Mouse (Mus musculus) kidney, adult 2 months (tissue): ENCODE data around the gene Hoxa2. TPM values are rescaled to one million over a fixed set of nuclear protein-coding genes. Genes with fewer than 3 reads are reported as not detected.

Experiments
- DNase-seq: peaks from one replicate; pipeline ENCODE4 v3.0.0; 2021
- H3K27ac ChIP-seq: fragments of 200-500 bp; 2 replicates; pipeline ENCODE4 v1.5.1; 2012; ENCODE audit warnings: low read depth, low read length, control low read depth, inconsistent platforms; ENCODE audit not compliant: insufficient read depth
- H3K27me3 ChIP-seq: fragments of 200-500 bp; replicated peaks from 2 replicates; pipeline ENCODE4 v1.6.1; 2012; ENCODE audit warnings: mild to moderate bottlenecking, moderate library complexity, low read length, inconsistent platforms; ENCODE audit not compliant: control insufficient read depth, insufficient read depth
- H3K36me3 ChIP-seq: fragments of 200-500 bp; 2 replicates; pipeline ENCODE4 v1.6.1; 2012; ENCODE audit warnings: mild to moderate bottlenecking, moderate library complexity, low read length, inconsistent platforms; ENCODE audit not compliant: control insufficient read depth, insufficient read depth
- H3K4me1 ChIP-seq: fragments of 200-500 bp; 2 replicates; pipeline ENCODE4 v1.6.1; 2011; ENCODE audit warnings: low read length; ENCODE audit not compliant: control insufficient read depth, insufficient read depth
- H3K4me3 ChIP-seq: fragments of 200-500 bp; 2 replicates; pipeline ENCODE4 v1.5.1; 2011; ENCODE audit warnings: mild to moderate bottlenecking, low read depth, low read length, control low read depth; ENCODE audit not compliant: insufficient read depth
- CTCF ChIP-seq: fragments of 200-500 bp; conservative IDR thresholded peaks from 2 replicates; pipeline ENCODE4 v1.5.1; 2011; ENCODE audit warnings: low read depth, mild to moderate bottlenecking, control low read depth, low read length, moderate library complexity, mixed read lengths; ENCODE audit not compliant: insufficient read depth, insufficient read length
- POLR2A ChIP-seq: fragments of 200-500 bp; IDR thresholded peaks from one replicate; pipeline ENCODE4 v1.6.1; 2011; ENCODE audit warnings: low read depth, low read length, control low read depth
- WGBS: fragments of 180-500 bp; shearing (Covaris S2); methylation state at CpG from one replicate; pipeline ENCODE4 v1.1.7; 2018; 5-methylcytosine and 5-hydroxymethylcytosine counted together
- polyA plus RNA-seq: library from polyadenylated mRNA; depleted of rRNA; stranded (reverse); fragments of >200 nt; gene quantifications from 2 replicates; pipeline ENCODE4 v1.2.3, GENCODE M21; 2012; rRNA removed

Hoxa2 gene
- polyA plus RNA-seq = 1.3 and 1.6 TPM in 2 replicates

- Histone ChIP-seq H3K36me3 (no peaks in the 10 kb centered on the region; the same call in 1 of the 2 replicates), H3K4me1 (peaks cover 7% of the 10 kb centered on the region; the same call in 1 of the 2 replicates), H3K27ac (no peak within 1 kb of the TSS; the same call in 1 of the 2 replicates), H3K4me3 (peak within 1 kb of the TSS; percentile 43), H3K27me3 (no peaks in the 10 kb centered on the region)
- WGBS = 26% methylated on average over 25 of the region's 25 CpGs
- DNase-seq = no peak
- TF ChIP-seq CTCF (no peak), POLR2A (no peak)
These were observed at the start of gene Hoxa2 for GRCm38 (mm10) chr6:52164626-52165440. Gene Hoxa2 (minus strand): TSS chr6:52164831.

GRCm38 (mm10) chr6:52214271-52214670 is 49.6 kb upstream of the Hoxa2 start:
- no peak overlapping the region for H3K4me3 ChIP-seq

GRCm38 (mm10) chr6:52213119-52213986 is 48.7 kb upstream of the Hoxa2 start, which contains the start of the genes Hoxa3 and Gm28308:
Gene Hoxa3 (minus strand): TSS chr6:52213336.
Gene Gm28308 (minus strand): TSS chr6:52213339.
- WGBS = 3% methylated on average over 38 of the region's 38 CpGs
- H3K4me3 ChIP-seq = peak within 1 kb of the TSS; percentile 87
- H3K36me3 ChIP-seq = no peaks in the 10 kb centered on the region
- no peaks in the 10 kb centered on the region for H3K27me3 ChIP-seq
- DNase-seq = peak; percentile 93
- TF ChIP-seq CTCF (no peak), POLR2A (peak; percentile 86)
- peak within 1 kb of the TSS; percentile 99 for H3K27ac ChIP-seq
- H3K4me1 ChIP-seq = peaks cover 21% of the 10 kb centered on the region

More at GRCm38 (mm10) chr6:52214271-52214670, 49.6 kb upstream of the Hoxa2 start:
- peak; percentile 41 for DNase-seq
- Histone ChIP-seq H3K36me3 (no peaks in the 10 kb centered on the region), H3K27me3 (no peaks in the 10 kb centered on the region), H3K27ac (peak overlapping the region; percentile 40; the same call in 1 of the 2 replicates), H3K4me1 (peaks cover 20% of the 10 kb centered on the region)
- TF ChIP-seq CTCF (no peak), POLR2A (no peak)
- WGBS = 43% methylated on average over 5 of the region's 5 CpGs

- Histone ChIP-seq H3K36me3 (no peaks in the 10 kb centered on the region), H3K27me3 (no peaks in the 10 kb centered on the region), H3K27ac (peak overlapping the region; percentile 99), H3K4me1 (peaks cover 21% of the 10 kb centered on the region), H3K4me3 (peak overlapping the region; percentile 87)
- TF ChIP-seq CTCF (no peak), POLR2A (no peak)
- 1% methylated on average over 22 of the region's 22 CpGs for WGBS
- DNase-seq = peak; percentile 87
These were observed 48.0 kb upstream of the Hoxa2 start for GRCm38 (mm10) chr6:52212556-52213118.

GRCm38 (mm10) chr6:52211961-52212360 is 47.3 kb upstream of the Hoxa2 start:
- TF ChIP-seq POLR2A (no peak), CTCF (no peak)
- H3K27me3 ChIP-seq = no peaks in the 10 kb centered on the region
- H3K4me1 ChIP-seq = peaks cover 21% of the 10 kb centered on the region
- peak overlapping the region; percentile 99 for H3K27ac ChIP-seq
- H3K4me3 ChIP-seq = peak overlapping the region; percentile 87
- no peaks in the 10 kb centered on the region for H3K36me3 ChIP-seq
- peak; percentile 55 for DNase-seq
- WGBS = 3% methylated on average over 13 of the region's 13 CpGs

- Histone ChIP-seq H3K27ac (peak overlapping the region; percentile 99), H3K36me3 (no peaks in the 10 kb centered on the region), H3K27me3 (no peaks in the 10 kb centered on the region), H3K4me1 (peaks cover 21% of the 10 kb centered on the region), H3K4me3 (peak overlapping the region; percentile 87)
- peak; percentile 92 for DNase-seq
- TF ChIP-seq CTCF (peak; percentile 71), POLR2A (peak; percentile 56)
- under 1% methylated on average over 37 of the region's 37 CpGs for WGBS
These were observed 46.7 kb upstream of the Hoxa2 start for GRCm38 (mm10) chr6:52211170-52211935.
